In the genomic region with DNA sequence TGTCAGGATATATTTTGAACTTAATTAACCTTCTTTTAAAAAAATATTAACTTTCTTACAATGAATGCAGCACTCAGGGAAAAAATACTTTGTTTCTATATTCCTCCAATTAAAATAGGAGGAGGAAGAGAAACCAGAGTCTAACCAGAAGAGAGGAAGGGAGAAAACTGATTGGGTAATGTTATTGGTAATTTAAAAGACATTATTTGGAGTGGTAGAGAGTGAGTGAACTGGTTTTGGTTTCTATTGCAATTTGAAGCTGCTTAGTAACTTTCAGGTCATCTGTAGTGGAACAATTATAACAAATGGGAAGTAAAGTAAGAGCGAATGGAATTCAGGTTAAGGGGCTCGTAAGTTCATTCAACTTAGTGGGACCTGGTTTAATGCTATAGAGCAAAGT, we compare ENCODE assay signal across 24 mouse cellular contexts.
DNase-seq lines count a peak whose midpoint lies in the region; ATAC-seq and TF ChIP-seq lines count a peak whose summit lies in the region.
"Had no signal": no experiment of that assay in that cellular context is flagged by ENCODE, and none has a peak within 500 bp of the region (broad histone marks: within the 10 kb centered on the region; RNA-seq: fewer than 3 reads in every experiment).

No protein-coding gene starts in this region.

- DNase-seq in A20 (ENCODE audit: low read depth, low spot score) (peak; percentile 57), CH12.LX (ENCODE audit: extremely low read depth) (peak; percentile 6)
- no peak for DNase-seq in right cerebral cortex, postnatal 14 days
- no peak for DNase-seq in cerebellum, adult 11 months
- DNase-seq in adrenal gland, adult 2 months: no peak
- DNase-seq: adrenal gland, postnatal 10 days; adrenal gland, postnatal 25 days; B cell, adult 2 months; cerebellum, adult 18-20 months; cerebellum, adult 8-10 months; cerebellum, adult 9-11 months; cerebellum, postnatal 14 days; cerebellum, postnatal 36 days; forebrain, postnatal 0 days had no signal

- no peak overlapping the region for H3K27ac ChIP-seq in CH12.LX (ENCODE audit: insufficient read depth, low read depth)
- H3K27ac ChIP-seq in intestine, embryonic 15.5 days: no peak overlapping the region
- H3K27ac ChIP-seq: embryonic facial prominence, embryonic 10.5 days; embryonic facial prominence, embryonic 12.5 days; forebrain, embryonic 13.5 days; forebrain, embryonic 15.5 days had no signal

- WGBS in intestine, embryonic 15.5 days: 85% methylated on average over 2 of the region's 2 CpGs

- H3K4me2 ChIP-seq in CH12.LX (ENCODE audit: insufficient read depth, low read depth, poor library complexity, severe bottlenecking): no peak overlapping the region
- H3K4me2 ChIP-seq in intestine, embryonic 15.5 days (replicated peaks): no peak overlapping the region
- H3K4me2 ChIP-seq: embryonic facial prominence, embryonic 12.5 days; forebrain, embryonic 13.5 days; forebrain, embryonic 15.5 days had no signal

- peak; percentile 46; the same call in 1 of the 2 replicates for TF ChIP-seq EP300 in CH12.LX (IDR thresholded peaks at IDR 0.05; ENCODE audit: low read length)

- H3K4me3 ChIP-seq in CH12.LX (replicated peaks in 1 of 3; ENCODE audit: low read depth in 2 of 3, low read length in 2 of 3, poor library complexity in 1 of 3): no peak overlapping the region
- no peak overlapping the region for H3K4me3 ChIP-seq in intestine, embryonic 15.5 days (replicated peaks)
- H3K4me3 ChIP-seq: embryonic facial prominence, embryonic 10.5 days; embryonic facial prominence, embryonic 12.5 days; forebrain, embryonic 13.5 days; forebrain, embryonic 15.5 days had no signal

- H3K9me3 ChIP-seq in CH12.LX (replicated peaks; ENCODE audit: low read length): no peaks in the 10 kb centered on the region
- no peaks in the 10 kb centered on the region for H3K9me3 ChIP-seq in intestine, embryonic 15.5 days
- H3K9me3 ChIP-seq: embryonic facial prominence, embryonic 10.5 days; forebrain, embryonic 13.5 days; forebrain, embryonic 15.5 days; G1E had no signal

- no peak for TF ChIP-seq POLR2A in CH12.LX (IDR thresholded peaks at IDR 0.05; ENCODE audit: low read depth, low read length)

- peaks cover 4 to 11% of the 10 kb centered on the region in 2 experiments; a peak in 3 of 4 replicates for H3K4me1 ChIP-seq in CH12.LX (ENCODE audit: control insufficient read depth in 1 of 2, insufficient read depth in 2 of 2)
- H3K4me1 ChIP-seq in intestine, embryonic 15.5 days (replicated peaks): no peaks in the 10 kb centered on the region
- H3K4me1 ChIP-seq: embryonic facial prominence, embryonic 10.5 days; embryonic facial prominence, embryonic 12.5 days; forebrain, embryonic 13.5 days; forebrain, embryonic 15.5 days had no signal

- TF ChIP-seq CTCF in CH12.LX (conservative IDR thresholded peaks at IDR 0.05 in 1 of 2, IDR thresholded peaks at IDR 0.05 in 1 of 2; ENCODE audit: low read depth in 2 of 2, low read length in 2 of 2): no peak

- peak; percentile 89 for ATAC-seq in granulocyte monocyte progenitor cell, adult 5-6 weeks (replicated peaks; ENCODE audit: poor library complexity, severe bottlenecking)
- peak; percentile 71 for ATAC-seq in megakaryocyte progenitor cell, adult 5-6 weeks (replicated peaks; ENCODE audit: poor library complexity)
- ATAC-seq in intestine, embryonic 15.5 days: no peak
- ATAC-seq: activated CD4-positive, CD25-positive, alpha-beta regulatory T cell, adult 4 months; forebrain, embryonic 13.5 days; forebrain, embryonic 15.5 days; forebrain, postnatal 0 days; Patski had no signal

- H3K27me3 ChIP-seq in CH12.LX (replicated peaks): no peaks in the 10 kb centered on the region
- no peaks in the 10 kb centered on the region for H3K27me3 ChIP-seq in intestine, embryonic 15.5 days (replicated peaks)
- H3K27me3 ChIP-seq: embryonic facial prominence, embryonic 12.5 days; forebrain, embryonic 13.5 days; forebrain, embryonic 15.5 days had no signal

- in situ Hi-C loops in CH12.LX (cut with MboI; ENCODE audit: low pct_ligation_motif_present, low pct_unique_long_range_greater_than_20kb, low sequenced_read_pairs): loop anchor here (10.0 kb wide), 3 partner anchors 59 to 319 kb away; a partner anchor contains a TSS

- H3K36me3 ChIP-seq in CH12.LX (replicated peaks in 1 of 2; ENCODE audit: control insufficient read depth in 1 of 2, insufficient read depth in 1 of 2, low read length in 1 of 2): no peaks in the 10 kb centered on the region
- H3K36me3 ChIP-seq in intestine, embryonic 15.5 days: no peaks in the 10 kb centered on the region
- H3K36me3 ChIP-seq: embryonic facial prominence, embryonic 10.5 days; embryonic facial prominence, embryonic 12.5 days; forebrain, embryonic 15.5 days; G1E had no signal

- dilution Hi-C loops in CH12.LX (cut with MboI; ENCODE audit: extremely low pct_ligation_motif_present, extremely low pct_unique_long_range_greater_than_20kb, low sequenced_read_pairs): no loop called here

- no peak for TF ChIP-seq RAD21 in CH12.LX (IDR thresholded peaks at IDR 0.05; ENCODE audit: low read depth, low read length)

- no peaks in the 10 kb centered on the region for H3K79me2 ChIP-seq in CH12.LX (replicated peaks; ENCODE audit: control insufficient read depth, extremely low read depth, insufficient read depth, poor library complexity, severe bottlenecking)

- no peak overlapping the region for H3K9ac ChIP-seq in CH12.LX (ENCODE audit: insufficient read depth, low read depth)
- no peak overlapping the region for H3K9ac ChIP-seq in intestine, embryonic 15.5 days
- H3K9ac ChIP-seq: embryonic facial prominence, embryonic 12.5 days; forebrain, embryonic 13.5 days; forebrain, embryonic 15.5 days; forebrain, postnatal 0 days had no signal

TF ChIP-seq in CH12.LX, 34 proteins besides CTCF, POLR2A, EP300 and RAD21:
- TF ChIP-seq NELFE (IDR thresholded peaks at IDR 0.05; ENCODE audit: low read depth, low read length) (no peak), JUND (conservative IDR thresholded peaks at IDR 0.05; ENCODE audit: low read depth, low read length) (0 out of 2 replicates have a peak, but pooled peaks have one; percentile 7), MAFK (IDR thresholded peaks at IDR 0.05; ENCODE audit: insufficient replicate concordance, low read length) (0 out of 2 replicates have a peak, but pooled peaks have one; percentile 55)

Comparison
In these comparisons a context has a peak if more than half of its experiments do, and no peak if none do; other contexts are left out.
1. DNase-seq: peak in A20 (single experiment) and CH12.LX (single experiment); none in right cerebral cortex, postnatal 14 days (single experiment), cerebellum, adult 11 months (single experiment) and adrenal gland, adult 2 months (single experiment).